Mouse (Mus musculus) limb, embryonic 15.5 days (tissue): ENCODE results near the gene Camkk2. TPM values are rescaled to one million over a fixed set of nuclear protein-coding genes. Genes with fewer than 3 reads are reported as not detected.

Experiments used
- ATAC-seq: fragments of 200-750 bp; cut with Nextera tagmentation; 2 replicates; pipeline ENCODE4 v1.8.0; 2017; ENCODE audit warnings: low read depth, moderate TSS enrichment; ENCODE audit not compliant: insufficient number of reproducible peaks, low FRiP score, low TSS enrichment
- H3K27ac ChIP-seq: fragments of 300-500 bp; sonication (generic); 2 replicates; pipeline ENCODE4 v1.5.1; 2015; ENCODE audit warnings: moderate library complexity, mild to moderate bottlenecking, inconsistent platforms
- H3K27me3 ChIP-seq: fragments of 300-500 bp; sonication (generic); 2 replicates; pipeline ENCODE4 v1.6.1; 2015; ENCODE audit warnings: inconsistent platforms
- H3K36me3 ChIP-seq: fragments of 300-500 bp; sonication (generic); 2 replicates; pipeline ENCODE4 v1.6.1; 2015; ENCODE audit warnings: inconsistent platforms
- H3K4me1 ChIP-seq: fragments of 300-500 bp; sonication (generic); 2 replicates; pipeline ENCODE4 v1.6.1; 2015; ENCODE audit warnings: inconsistent platforms
- H3K4me2 ChIP-seq: fragments of 300-500 bp; sonication (generic); 2 replicates; pipeline ENCODE4 v1.6.1; 2015; ENCODE audit warnings: mild to moderate bottlenecking, inconsistent platforms
- H3K4me3 ChIP-seq: fragments of 300-500 bp; sonication (generic); 2 replicates; pipeline ENCODE4 v1.5.1; 2015; ENCODE audit warnings: mild to moderate bottlenecking, inconsistent platforms
- H3K9ac ChIP-seq: fragments of 300-500 bp; sonication (generic); 2 replicates; pipeline ENCODE4 v1.6.1; 2015; ENCODE audit warnings: inconsistent platforms
- H3K9me3 ChIP-seq: fragments of 300-500 bp; sonication (generic); 2 replicates; pipeline ENCODE4 v1.6.1; 2016; ENCODE audit warnings: inconsistent platforms
- WGBS: fragments of 180-500 bp; shearing (Covaris S2); methylation state at CpG from one replicate; pipeline ENCODE4 v1.1.7; 2015; 5-methylcytosine and 5-hydroxymethylcytosine counted together
- polyA plus RNA-seq: library from polyadenylated mRNA; unstranded; fragments of >200 nt; fragmentation: Nextera tagmentation; extraction: Ambion mirVana; gene quantifications from 2 replicates; pipeline ENCODE4 v1.2.1, GENCODE M21; 2015

The Camkk2 gene
- polyA plus RNA-seq, 1 experiment from 2014 or later: 37.9 TPM

GRCm38 (mm10) chr5:122778231-122779226, 680 bp downstream of the Camkk2 start:
- peak overlapping the region; percentile 56 for H3K9ac ChIP-seq

GRCm38 (mm10) chr5:122777322-122777721, 1.9 kb downstream of the Camkk2 start:
- peaks cover 8% of the 10 kb centered on the region for H3K4me1 ChIP-seq
- no peaks in the 10 kb centered on the region for H3K27me3 ChIP-seq
- H3K9me3 ChIP-seq: no peaks in the 10 kb centered on the region
- H3K27ac ChIP-seq: no peak overlapping the region
- 51% methylated on average over 2 of the region's 2 CpGs for WGBS
- H3K36me3 ChIP-seq: no peaks in the 10 kb centered on the region
- no peak overlapping the region for H3K9ac ChIP-seq
- no peak for ATAC-seq
- H3K4me2 ChIP-seq: no peak overlapping the region
- no peak overlapping the region for H3K4me3 ChIP-seq

More at GRCm38 (mm10) chr5:122778231-122779226, 680 bp downstream of the Camkk2 start:
- Histone ChIP-seq H3K4me2 (peak overlapping the region; percentile 83), H3K27me3 (no peaks in the 10 kb centered on the region), H3K27ac (peak overlapping the region; percentile 89), H3K9me3 (no peaks in the 10 kb centered on the region), H3K36me3 (no peaks in the 10 kb centered on the region), H3K4me3 (peak overlapping the region; percentile 80), H3K4me1 (peaks cover 8% of the 10 kb centered on the region)
- ATAC-seq: peak; percentile 25; the same call in 1 of the 2 replicates
- 2% methylated on average over 45 of the region's 55 CpGs for WGBS

GRCm38 (mm10) chr5:122775646-122776286, 3.4 kb downstream of the Camkk2 start:
- H3K4me2 ChIP-seq: no peak overlapping the region
- ATAC-seq: no peak
- H3K9me3 ChIP-seq: no peaks in the 10 kb centered on the region
- H3K4me3 ChIP-seq: no peak overlapping the region
- H3K27me3 ChIP-seq: no peaks in the 10 kb centered on the region
- WGBS: 75% methylated on average over 14 of the region's 14 CpGs
- H3K36me3 ChIP-seq: no peaks in the 10 kb centered on the region
- H3K27ac ChIP-seq: no peak overlapping the region
- no peak overlapping the region for H3K9ac ChIP-seq
- H3K4me1 ChIP-seq: peaks cover 17% of the 10 kb centered on the region

GRCm38 (mm10) chr5:122774743-122775611, 4.2 kb downstream of the Camkk2 start:
- ATAC-seq: no peak

GRCm38 (mm10) chr5:122773756-122774155, 5.5 kb downstream of the Camkk2 start:
- Histone ChIP-seq H3K9me3 (no peaks in the 10 kb centered on the region), H3K4me2 (no peak overlapping the region), H3K4me1 (peaks cover 28% of the 10 kb centered on the region), H3K27ac (no peak overlapping the region), H3K9ac (no peak overlapping the region), H3K4me3 (no peak overlapping the region), H3K27me3 (no peaks in the 10 kb centered on the region), H3K36me3 (no peaks in the 10 kb centered on the region)
- WGBS: 81% methylated on average over 11 of the region's 11 CpGs
- no peak for ATAC-seq

More at GRCm38 (mm10) chr5:122774743-122775611, 4.2 kb downstream of the Camkk2 start:
- Histone ChIP-seq H3K9me3 (no peaks in the 10 kb centered on the region), H3K27me3 (no peaks in the 10 kb centered on the region), H3K4me1 (peaks cover 25% of the 10 kb centered on the region), H3K4me2 (no peak overlapping the region), H3K36me3 (no peaks in the 10 kb centered on the region), H3K27ac (no peak overlapping the region), H3K9ac (no peak overlapping the region), H3K4me3 (no peak overlapping the region)
- 77% methylated on average over 28 of the region's 28 CpGs for WGBS

GRCm38 (mm10) chr5:122771428-122771827, 7.8 kb downstream of the Camkk2 start:
- no peak overlapping the region for H3K9ac ChIP-seq
- H3K4me3 ChIP-seq: no peak overlapping the region
- H3K27me3 ChIP-seq: no peaks in the 10 kb centered on the region
- H3K4me2 ChIP-seq: no peak overlapping the region
- WGBS: 79% methylated on average over 9 of the region's 9 CpGs
- H3K9me3 ChIP-seq: no peaks in the 10 kb centered on the region
- peak overlapping the region; percentile 81; the same call in 1 of the 2 replicates for H3K27ac ChIP-seq
- peaks cover 11% of the 10 kb centered on the region; the same call in 1 of the 2 replicates for H3K36me3 ChIP-seq
- ATAC-seq: no peak
- H3K4me1 ChIP-seq: peaks cover 20% of the 10 kb centered on the region

GRCm38 (mm10) chr5:122770806-122771261, 8.4 kb downstream of the Camkk2 start:
- no peak overlapping the region for H3K4me2 ChIP-seq
- ATAC-seq: peak; percentile 27; the same call in 1 of the 2 replicates
- WGBS: 28% methylated on average over 10 of the region's 10 CpGs
- H3K36me3 ChIP-seq: peaks cover 11% of the 10 kb centered on the region; the same call in 1 of the 2 replicates
- H3K9me3 ChIP-seq: no peaks in the 10 kb centered on the region
- H3K4me3 ChIP-seq: no peak overlapping the region
- no peaks in the 10 kb centered on the region for H3K27me3 ChIP-seq
- H3K4me1 ChIP-seq: peaks cover 20% of the 10 kb centered on the region
- H3K9ac ChIP-seq: no peak overlapping the region
- peak overlapping the region; percentile 81 for H3K27ac ChIP-seq

- Histone ChIP-seq H3K4me3 (no peak overlapping the region), H3K4me1 (peaks cover 20% of the 10 kb centered on the region), H3K4me2 (no peak overlapping the region), H3K36me3 (peaks cover 11% of the 10 kb centered on the region; the same call in 1 of the 2 replicates), H3K27ac (peak overlapping the region; percentile 81), H3K27me3 (no peaks in the 10 kb centered on the region), H3K9me3 (no peaks in the 10 kb centered on the region), H3K9ac (no peak overlapping the region)
- ATAC-seq: no peak
- 55% methylated on average over 7 of the region's 7 CpGs for WGBS
These were observed 8.9 kb downstream of the Camkk2 start for GRCm38 (mm10) chr5:122770304-122770703.

GRCm38 (mm10) chr5:122769101-122769568, 10.1 kb downstream of the Camkk2 start:
- H3K9ac ChIP-seq: no peak overlapping the region
- ATAC-seq: no peak

GRCm38 (mm10) chr5:122767283-122767682, 11.9 kb downstream of the Camkk2 start:
- no peaks in the 10 kb centered on the region for H3K27me3 ChIP-seq
- no peaks in the 10 kb centered on the region for H3K9me3 ChIP-seq
- no peak for ATAC-seq
- 88% methylated on average over 11 of the region's 11 CpGs for WGBS
- H3K4me3 ChIP-seq: no peak overlapping the region
- peaks cover 29% of the 10 kb centered on the region for H3K4me1 ChIP-seq
- H3K27ac ChIP-seq: no peak overlapping the region
- no peak overlapping the region for H3K9ac ChIP-seq
- peaks cover 11% of the 10 kb centered on the region; the same call in 1 of the 2 replicates for H3K36me3 ChIP-seq
- no peak overlapping the region for H3K4me2 ChIP-seq

More at GRCm38 (mm10) chr5:122769101-122769568, 10.1 kb downstream of the Camkk2 start:
- Histone ChIP-seq H3K27me3 (no peaks in the 10 kb centered on the region), H3K4me2 (no peak overlapping the region), H3K4me3 (no peak overlapping the region), H3K27ac (no peak overlapping the region; the same call in 1 of the 2 replicates), H3K4me1 (peaks cover 20% of the 10 kb centered on the region), H3K9me3 (no peaks in the 10 kb centered on the region), H3K36me3 (peaks cover 11% of the 10 kb centered on the region; the same call in 1 of the 2 replicates)
- WGBS: 88% methylated on average over 15 of the region's 15 CpGs

GRCm38 (mm10) chr5:122764032-122764464, 15.2 kb downstream of the Camkk2 start:
- Histone ChIP-seq H3K4me1 (peaks cover 9% of the 10 kb centered on the region), H3K27me3 (no peaks in the 10 kb centered on the region), H3K9ac (no peak overlapping the region), H3K27ac (no peak overlapping the region), H3K4me2 (no peak overlapping the region), H3K4me3 (no peak overlapping the region), H3K9me3 (no peaks in the 10 kb centered on the region), H3K36me3 (peaks cover 14% of the 10 kb centered on the region; the same call in 1 of the 2 replicates)
- WGBS: 55% methylated on average over 10 of the region's 10 CpGs
- no peak for ATAC-seq
